Mouse (Mus musculus): Measurements from ENCODE around the gene Tbc1d5.

The Tbc1d5 gene

DNA sequence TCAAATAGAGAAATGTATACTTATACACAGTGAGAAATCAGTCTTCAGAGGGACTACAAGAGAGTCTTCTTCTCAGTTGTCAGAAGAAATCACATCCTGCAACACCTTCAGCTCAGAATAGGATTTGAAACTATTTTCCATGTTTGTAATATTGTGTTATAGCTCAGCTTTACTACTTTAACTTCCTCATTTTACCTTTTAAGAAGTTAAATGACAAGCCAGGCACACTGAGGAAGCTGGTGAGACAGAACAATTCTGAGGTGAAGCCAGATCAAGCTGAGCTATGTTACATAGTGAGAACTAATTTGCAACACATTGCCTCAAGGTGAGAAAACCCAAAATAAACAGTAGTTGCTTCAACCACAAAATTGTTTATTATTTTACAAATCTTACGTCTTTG is 135.3 kb downstream of the Tbc1d5 start:
- no peak for DNase-seq (ENCODE audit: low spot score)

DNA sequence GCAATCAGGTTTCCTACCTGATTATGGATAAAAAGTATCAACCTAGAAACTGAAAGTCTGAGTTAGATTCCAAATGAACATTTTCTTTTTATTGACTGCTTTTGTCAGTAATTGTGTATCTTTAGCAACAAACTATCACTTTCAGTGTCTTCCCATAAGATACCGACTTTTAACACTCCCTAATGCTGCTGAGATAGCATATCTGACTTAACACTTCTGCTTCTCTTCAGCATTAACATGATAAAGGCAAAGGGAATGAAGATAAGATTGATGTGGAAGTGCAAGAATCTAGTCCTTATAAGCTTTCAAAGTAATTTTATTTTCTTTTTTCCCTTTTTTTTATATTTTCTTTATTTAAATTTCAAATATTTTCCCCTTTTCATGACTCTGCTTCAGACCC is 138.3 kb downstream of the Tbc1d5 start:
- no peak for DNase-seq (ENCODE audit: low spot score)

DNA sequence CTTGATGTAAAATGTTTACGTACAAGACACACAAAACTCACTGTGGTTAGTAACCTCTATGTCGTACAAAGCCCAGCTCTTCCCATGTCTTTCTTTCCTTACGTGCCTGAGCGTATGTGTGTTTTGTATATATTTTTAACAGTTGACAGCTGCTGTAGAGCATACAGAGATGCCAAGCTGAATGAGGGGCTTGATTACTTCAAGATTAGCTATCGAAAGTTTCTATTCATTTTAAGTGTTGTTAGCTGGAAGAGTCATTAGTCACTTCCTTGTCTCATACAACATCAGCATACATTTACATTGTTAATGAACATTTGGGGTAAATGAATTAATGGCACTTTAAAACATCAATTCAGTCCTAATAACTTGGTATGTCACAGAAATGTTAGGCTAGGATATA is 155.9 kb downstream of the Tbc1d5 start:
- no peak for DNase-seq (ENCODE audit: low spot score)

DNA sequence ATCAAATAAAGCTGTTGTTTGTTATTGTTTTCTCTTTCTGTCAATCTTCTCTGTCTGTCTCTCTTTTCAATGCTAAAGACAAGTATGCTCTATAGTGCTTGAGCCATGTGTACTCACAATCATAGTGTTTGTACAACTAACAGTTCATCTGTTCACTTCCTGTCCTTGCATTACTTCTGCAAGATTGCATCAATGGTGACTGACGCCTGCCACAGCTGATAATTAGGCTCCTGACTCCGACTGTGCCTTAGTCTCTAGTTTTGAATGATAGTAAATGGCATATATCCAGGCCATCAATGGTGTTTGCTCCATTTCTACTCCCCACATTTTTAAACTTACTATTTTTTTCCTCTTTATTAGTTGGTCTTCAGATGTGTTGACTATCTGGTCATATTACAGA is 162.8 kb downstream of the Tbc1d5 start:
- DNase-seq (ENCODE audit: low spot score) = no peak

DNA sequence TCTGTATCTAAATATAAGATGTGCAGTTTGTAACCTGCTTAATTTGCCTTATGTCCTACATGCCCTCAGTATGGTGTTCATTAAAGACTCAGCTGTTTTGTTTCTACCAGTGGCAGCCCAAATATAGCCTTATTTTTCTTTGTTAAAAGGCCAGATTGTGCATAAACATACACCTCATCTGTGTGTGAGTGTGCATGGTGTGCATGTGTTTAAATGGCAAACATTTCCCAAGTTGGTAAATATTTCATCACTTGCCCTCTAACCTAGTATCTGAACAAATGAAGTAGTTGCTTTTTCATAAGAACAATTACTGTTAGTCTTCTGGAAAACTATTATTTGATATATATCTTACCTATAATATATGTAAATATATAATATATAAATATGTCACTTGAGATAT is 165.2 kb downstream of the Tbc1d5 start:
- no peak for DNase-seq (ENCODE audit: low spot score)

DNA sequence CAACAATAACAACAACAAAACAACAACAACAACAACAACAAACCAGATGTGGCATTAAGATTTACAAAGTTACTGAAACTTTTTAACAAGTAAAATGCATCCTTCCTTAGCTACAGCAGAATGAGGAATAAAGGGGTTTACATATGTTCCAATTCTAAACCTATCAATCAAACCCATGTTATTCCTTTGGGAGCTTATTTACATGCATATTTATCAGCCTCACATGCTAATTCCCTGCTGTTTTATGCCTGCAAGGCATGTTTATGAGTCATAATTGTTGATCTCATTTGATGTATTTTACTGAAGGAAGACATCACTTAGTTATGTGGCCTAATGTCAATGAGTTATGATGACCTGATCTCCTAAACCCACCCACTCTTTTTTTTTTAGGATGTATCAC is 176.0 kb downstream of the Tbc1d5 start:
- no peak for DNase-seq (ENCODE audit: low spot score)

- no peak for DNase-seq (ENCODE audit: low spot score)
Measured at GRCm38 (mm10) chr17:50998216-50998615, 180.9 kb downstream of the Tbc1d5 start.

- no peak for DNase-seq (ENCODE audit: low spot score)
Measured at GRCm38 (mm10) chr17:50993294-50993993, 185.7 kb downstream of the Tbc1d5 start.

DNA sequence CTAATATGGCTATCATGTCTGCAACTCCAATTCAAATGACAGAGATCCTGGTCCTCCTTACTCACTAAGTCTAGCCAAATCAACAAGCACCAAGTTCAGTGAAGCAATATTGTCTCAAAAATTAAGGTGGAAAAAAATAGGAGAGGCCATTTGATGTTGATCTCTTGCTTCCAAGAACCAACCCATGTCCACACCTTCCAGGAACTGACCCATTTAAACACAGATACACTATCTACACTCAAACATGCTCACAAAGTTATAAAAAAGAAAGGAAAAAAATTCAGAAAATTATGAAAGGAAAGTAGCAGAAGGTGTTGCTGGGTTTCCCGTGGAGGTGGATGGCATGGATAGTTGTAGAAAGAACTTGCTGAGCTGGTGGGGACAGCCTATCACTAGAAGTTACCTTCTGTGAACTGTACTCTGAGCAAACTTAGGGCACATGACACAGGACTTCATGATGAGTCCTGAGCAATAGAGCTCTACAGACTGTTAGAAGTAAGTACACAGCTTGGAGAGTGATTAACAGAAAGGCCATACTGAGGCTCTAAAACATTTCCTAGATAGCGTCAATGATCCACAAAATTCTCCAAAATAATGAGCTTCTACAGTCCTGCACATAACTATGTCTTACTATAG is 188.3 kb downstream of the Tbc1d5 start:
- DNase-seq (ENCODE audit: low spot score) = no peak

- DNase-seq (ENCODE audit: low spot score) = peak; percentile 28
Measured at GRCm38 (mm10) chr17:50987935-50988334, 191.2 kb downstream of the Tbc1d5 start.

DNA sequence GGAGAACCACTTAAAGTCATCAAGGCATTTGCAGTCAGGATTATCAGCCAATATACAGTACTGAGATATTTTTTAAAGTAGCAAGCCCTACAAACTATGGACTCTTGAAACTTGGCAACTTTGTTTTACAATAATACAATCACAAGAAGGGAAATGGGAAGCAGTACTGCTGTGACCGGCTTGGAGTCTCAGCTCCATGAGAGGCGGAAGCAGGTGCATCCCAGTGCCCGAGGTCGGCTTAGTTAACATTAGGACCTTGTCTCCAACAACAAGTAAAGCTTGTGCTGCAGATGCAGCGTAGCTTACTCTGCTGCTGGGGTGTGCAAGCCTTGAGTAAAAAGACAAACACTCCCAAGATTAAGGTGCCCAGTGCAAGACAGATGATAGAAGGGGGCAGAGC is 197.2 kb downstream of the Tbc1d5 start:
- DNase-seq (ENCODE audit: low spot score) = no peak

GRCm38 (mm10) chr17:50972142-50972541 is 207.0 kb downstream of the Tbc1d5 start:
- peak; percentile 55 for DNase-seq (ENCODE audit: low spot score)

DNA sequence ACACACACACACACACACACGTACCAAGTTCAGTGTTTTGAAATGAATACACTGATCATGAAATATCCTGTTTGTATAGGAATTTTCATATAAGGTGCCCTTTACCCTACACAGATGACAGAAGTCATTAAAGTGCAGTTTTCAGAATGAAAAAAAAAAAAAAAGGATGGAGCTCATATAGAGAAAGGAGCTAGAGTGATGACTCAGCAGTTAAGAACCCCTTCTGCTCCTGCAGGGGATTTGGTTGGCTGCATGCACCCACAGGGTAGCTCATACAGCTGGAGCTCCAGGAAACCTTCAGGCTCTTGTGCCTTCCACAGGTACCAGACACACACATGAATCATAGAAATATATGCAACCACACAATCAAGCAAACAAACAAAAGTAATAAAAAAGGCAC is 213.0 kb downstream of the Tbc1d5 start:
- DNase-seq (ENCODE audit: low spot score) = no peak

DNA sequence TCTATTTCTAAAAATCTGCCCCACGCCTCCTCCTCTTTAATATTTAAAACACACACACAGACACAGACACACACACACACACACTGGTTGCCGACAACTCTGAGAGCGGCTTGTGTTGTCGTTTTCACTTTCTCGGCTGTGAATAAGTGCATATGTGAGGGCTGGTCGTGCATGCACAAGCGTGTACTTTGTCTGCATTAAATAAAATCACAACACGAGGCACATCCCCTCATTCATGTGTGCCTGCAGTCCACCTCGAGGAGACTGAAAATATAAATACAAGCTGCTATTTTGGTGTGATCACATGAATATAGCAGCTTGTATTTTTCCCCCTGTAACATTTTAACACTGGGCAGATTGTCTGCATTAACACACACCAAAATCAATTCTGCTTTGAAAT is 224.8 kb downstream of the Tbc1d5 start:
- DNase-seq (ENCODE audit: low spot score) = no peak

DNA sequence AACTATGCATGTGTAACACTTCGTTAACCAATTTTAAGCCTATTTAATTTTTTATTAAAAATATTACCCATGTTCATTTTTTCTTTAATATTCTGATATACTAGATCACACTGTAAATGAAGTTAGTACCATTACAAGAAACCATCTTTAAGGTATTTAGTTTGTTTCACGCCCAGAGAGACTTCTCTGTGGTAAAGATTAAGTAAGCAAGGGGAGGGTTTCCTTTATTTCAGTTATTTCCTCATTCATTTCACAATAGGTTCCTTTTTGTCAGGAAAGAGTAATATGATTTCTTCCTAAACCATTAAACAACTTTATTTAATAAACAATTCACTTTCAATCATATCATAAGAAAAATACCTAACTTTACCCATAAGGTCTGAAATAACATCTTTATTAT is 256.8 kb downstream of the Tbc1d5 start:
- no peak for DNase-seq (ENCODE audit: low spot score)

DNA sequence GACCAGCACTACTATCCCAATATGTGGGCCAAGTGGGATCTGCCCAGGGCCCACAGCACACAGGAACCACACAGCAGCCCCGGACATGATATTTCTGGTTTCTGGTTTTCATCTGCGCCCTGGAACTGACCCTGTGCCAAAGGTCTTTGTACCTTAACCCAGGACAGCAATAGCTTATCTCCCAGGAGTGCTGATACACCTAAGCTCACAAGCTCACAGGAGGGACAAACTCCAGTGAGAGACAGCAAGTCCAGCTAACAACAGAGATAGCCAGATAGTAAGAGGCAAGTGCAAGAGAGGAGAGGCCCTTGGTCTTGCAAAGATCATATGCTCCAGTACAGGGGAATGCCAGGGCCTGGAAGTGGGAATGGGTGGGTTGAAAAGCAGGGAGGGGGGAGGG is 263.9 kb downstream of the Tbc1d5 start:
- no peak for DNase-seq (ENCODE audit: low spot score)

DNA sequence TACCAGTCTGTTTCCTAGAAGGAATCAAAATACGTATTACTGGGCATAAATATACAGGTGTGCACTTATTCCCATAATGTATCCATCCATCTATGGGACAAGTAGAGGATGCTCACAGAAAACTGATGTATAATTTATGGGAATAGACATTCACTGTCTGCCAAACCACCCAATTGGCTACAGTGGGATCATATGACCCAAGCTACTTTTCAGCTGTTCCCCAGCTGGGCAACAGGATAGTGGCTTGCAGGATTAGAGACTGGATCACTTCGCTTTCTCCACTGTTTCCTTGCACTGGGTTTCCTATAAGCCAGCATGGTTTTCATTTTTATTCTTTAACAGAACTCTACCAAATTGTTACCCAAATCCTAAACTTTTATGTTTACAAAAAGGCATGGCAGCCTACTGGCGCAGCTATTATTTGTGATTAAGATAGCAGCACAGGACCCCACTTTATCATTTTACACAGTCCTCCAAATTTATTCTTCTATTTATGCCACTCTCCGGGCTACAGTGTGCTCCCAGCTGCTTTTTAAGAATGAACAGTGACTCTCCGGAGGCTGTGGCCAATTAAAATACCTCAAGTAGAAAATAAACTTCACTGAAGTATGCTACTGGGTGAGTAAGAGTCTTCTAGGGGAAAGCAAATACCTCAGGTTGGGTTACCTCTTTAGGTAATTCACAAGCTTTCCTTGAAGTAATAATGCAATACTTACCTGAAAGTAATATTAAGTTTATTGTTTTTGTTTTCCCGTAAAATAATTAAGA is 270.4 kb downstream of the Tbc1d5 start:
- DNase-seq (ENCODE audit: low spot score) = peak; percentile 42

DNA sequence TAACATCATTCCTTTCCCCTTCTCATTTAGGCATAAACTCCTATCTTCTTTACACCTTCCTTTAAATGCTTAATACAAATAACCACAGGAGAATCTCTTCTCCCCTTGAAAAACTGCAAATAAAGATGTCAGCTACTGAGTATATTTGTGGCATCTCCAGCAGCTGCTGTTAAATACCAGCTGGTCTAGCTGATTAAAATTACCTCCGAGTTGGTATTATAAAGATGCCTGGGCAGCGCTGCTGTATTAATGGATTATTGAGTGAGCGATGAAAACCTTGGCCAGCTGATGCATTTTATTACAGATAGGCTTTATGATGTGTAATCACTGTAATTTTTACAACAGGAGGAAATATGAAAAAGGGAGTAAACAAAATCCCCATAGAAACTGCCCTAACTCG is 271.0 kb downstream of the Tbc1d5 start:
- DNase-seq (ENCODE audit: low spot score) = no peak

DNA sequence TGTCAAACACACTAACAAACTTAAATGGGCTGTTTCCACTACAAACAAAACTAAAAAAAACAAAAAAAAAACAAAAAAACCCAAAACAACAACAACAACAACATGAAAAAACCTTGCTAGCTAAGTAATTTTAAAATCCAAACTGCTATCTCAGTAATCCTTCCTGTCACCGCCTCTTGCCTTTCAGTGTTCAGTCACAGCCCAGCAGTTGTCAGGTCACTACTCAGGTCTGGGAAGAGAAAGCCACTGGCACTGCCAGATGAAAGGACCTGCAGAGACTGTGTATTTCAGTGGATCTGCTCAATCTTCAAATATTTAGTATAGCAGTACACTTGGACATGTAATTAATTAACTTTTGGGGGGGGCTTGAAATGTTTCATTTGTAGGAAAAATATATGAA is 272.5 kb downstream of the Tbc1d5 start:
- no peak for DNase-seq (ENCODE audit: low spot score)

DNA sequence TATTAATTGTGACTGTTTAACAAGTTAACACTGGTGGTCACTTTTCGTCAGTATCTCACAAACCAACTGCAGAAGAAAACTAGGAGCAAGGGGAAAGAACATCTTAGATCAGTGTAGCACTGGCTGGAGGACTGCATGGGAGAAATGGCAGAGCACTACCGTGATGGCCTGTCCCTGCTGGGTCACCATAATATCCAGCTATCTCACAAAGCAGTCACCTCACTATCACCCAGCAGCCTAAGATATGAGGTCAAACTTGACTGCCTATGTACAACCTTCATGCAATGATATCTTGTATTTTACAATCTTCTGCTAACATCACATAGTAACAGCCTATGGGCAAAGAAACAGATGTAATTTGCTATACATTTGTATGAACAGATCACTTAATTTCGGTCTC is 274.7 kb downstream of the Tbc1d5 start:
- no peak for DNase-seq (ENCODE audit: low spot score)

DNA sequence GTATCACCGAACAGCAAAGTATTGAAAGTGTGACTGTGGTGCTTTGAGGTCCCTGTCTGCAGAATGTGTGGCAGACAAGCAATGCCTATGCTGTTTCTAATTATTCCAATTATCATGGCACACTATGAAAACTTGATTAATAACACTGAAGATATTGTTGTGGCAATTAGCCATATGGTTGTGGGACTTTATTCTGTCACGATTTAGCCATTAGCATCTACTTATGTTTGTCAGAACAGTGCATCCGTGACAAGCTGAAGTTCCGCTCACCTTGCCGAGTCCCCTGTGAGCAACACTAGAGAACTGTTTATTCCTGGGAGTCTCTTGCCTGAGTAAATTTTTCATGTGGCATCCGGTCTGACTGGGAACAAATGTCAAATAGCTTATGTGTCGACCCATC is 281.3 kb downstream of the Tbc1d5 start:
- peak; percentile 46 for DNase-seq (ENCODE audit: low spot score)

- no peak for DNase-seq (ENCODE audit: low spot score)
Measured at GRCm38 (mm10) chr17:50889475-50889874, 289.7 kb downstream of the Tbc1d5 start.

GRCm38 (mm10) chr17:50879910-50880309 is 299.2 kb downstream of the Tbc1d5 start:
- DNase-seq (ENCODE audit: low spot score) = no peak

Measured in retina, embryonic 14.5 days (tissue).